Mouse (Mus musculus): ENCODE measurements around the gene Dnah6. TPM values are rescaled to one million over a fixed set of nuclear protein-coding genes. Genes with fewer than 3 reads are reported as not detected.

The Dnah6 gene
- polyA plus RNA-seq, 1 experiment from 2014 or later: 0.02 TPM

GRCm38 (mm10) chr6:73059596-73060121 is 161.8 kb downstream of the Dnah6 start:
- ATAC-seq (ENCODE audit: low FRiP score, low TSS enrichment): no peak
- TF ChIP-seq CTCF (IDR thresholded peaks at IDR 0.05; ENCODE audit: low read depth) (no peak), EP300 (optimal IDR thresholded peaks at IDR 0.05) (no peak)

GRCm38 (mm10) chr6:73059162-73059561 is 162.3 kb downstream of the Dnah6 start:
- no peak overlapping the region for H3K27ac ChIP-seq (replicated peaks)
- no peaks in the 10 kb centered on the region for H3K4me1 ChIP-seq (replicated peaks; ENCODE audit: control insufficient read depth, insufficient read depth)
- H3K9ac ChIP-seq (ENCODE audit: low read length): no peak overlapping the region
- H3K4me3 ChIP-seq (ENCODE audit: low read depth, low read length): no peak overlapping the region
- no peaks in the 10 kb centered on the region for H3K9me3 ChIP-seq (ENCODE audit: control insufficient read depth, low read length)
- no peak for ATAC-seq (ENCODE audit: low FRiP score, low TSS enrichment)
- H3K27me3 ChIP-seq (ENCODE audit: control insufficient read depth, insufficient read depth, low read length): no peaks in the 10 kb centered on the region
- TF ChIP-seq EP300 (optimal IDR thresholded peaks at IDR 0.05) (no peak), CTCF (IDR thresholded peaks at IDR 0.05; ENCODE audit: low read depth) (no peak)
- H3K36me3 ChIP-seq (ENCODE audit: control insufficient read depth, insufficient read depth, low read length): no peaks in the 10 kb centered on the region
- DNase-seq (ENCODE audit: low spot score): no peak
- H3K4me2 ChIP-seq (replicated peaks; ENCODE audit: low read depth): no peak overlapping the region
- 89% methylated on average over 4 of the region's 4 CpGs for WGBS

More at GRCm38 (mm10) chr6:73059596-73060121, 161.8 kb downstream of the Dnah6 start:
- Histone ChIP-seq H3K27ac (replicated peaks) (no peak overlapping the region), H3K36me3 (ENCODE audit: control insufficient read depth, insufficient read depth, low read length) (no peaks in the 10 kb centered on the region), H3K27me3 (ENCODE audit: control insufficient read depth, insufficient read depth, low read length) (no peaks in the 10 kb centered on the region), H3K9me3 (ENCODE audit: control insufficient read depth, low read length) (no peaks in the 10 kb centered on the region), H3K4me2 (replicated peaks; ENCODE audit: low read depth) (no peak overlapping the region), H3K4me1 (replicated peaks; ENCODE audit: control insufficient read depth, insufficient read depth) (no peaks in the 10 kb centered on the region), H3K4me3 (ENCODE audit: low read depth, low read length) (no peak overlapping the region), H3K9ac (ENCODE audit: low read length) (no peak overlapping the region)
- 88% methylated on average over 7 of the region's 7 CpGs for WGBS
- DNase-seq (ENCODE audit: low spot score): no peak

DNA sequence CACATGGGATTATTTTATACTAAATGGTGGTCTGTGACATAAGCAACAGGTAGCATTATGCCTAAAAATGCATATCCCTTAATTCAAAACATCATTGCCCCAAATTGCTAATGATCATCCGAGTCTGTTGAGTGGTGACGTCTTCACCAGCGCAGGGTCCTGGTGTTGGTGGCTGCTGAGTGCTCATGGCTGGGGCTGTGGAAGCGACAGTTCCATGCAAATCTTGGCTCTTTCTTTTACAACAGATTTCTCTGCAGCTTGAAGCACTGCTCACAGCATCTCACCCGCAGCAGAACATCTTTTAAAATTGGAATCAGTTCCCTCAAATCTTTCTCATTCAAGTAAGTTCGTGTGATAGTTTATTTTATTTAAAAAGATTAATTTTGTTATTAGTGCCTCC is 166.1 kb downstream of the Dnah6 start:
- H3K4me3 ChIP-seq (ENCODE audit: low read depth, low read length): no peak overlapping the region
- DNase-seq (ENCODE audit: low spot score) (no peak), ATAC-seq (ENCODE audit: low FRiP score, low TSS enrichment) (no peak)
- H3K9ac ChIP-seq (ENCODE audit: low read length): no peak overlapping the region
- 82% methylated on average over 6 of the region's 6 CpGs for WGBS
- no peak overlapping the region for H3K4me2 ChIP-seq (replicated peaks; ENCODE audit: low read depth)
- no peaks in the 10 kb centered on the region for H3K36me3 ChIP-seq (ENCODE audit: control insufficient read depth, insufficient read depth, low read length)
- H3K4me1 ChIP-seq (replicated peaks; ENCODE audit: control insufficient read depth, insufficient read depth): no peaks in the 10 kb centered on the region
- H3K9me3 ChIP-seq (ENCODE audit: control insufficient read depth, low read length): no peaks in the 10 kb centered on the region
- no peaks in the 10 kb centered on the region for H3K27me3 ChIP-seq (ENCODE audit: control insufficient read depth, insufficient read depth, low read length)
- TF ChIP-seq EP300 (optimal IDR thresholded peaks at IDR 0.05): no peak
- no peak for TF ChIP-seq CTCF (IDR thresholded peaks at IDR 0.05; ENCODE audit: low read depth)
- no peak overlapping the region for H3K27ac ChIP-seq (replicated peaks)

GRCm38 (mm10) chr6:73054807-73055206 is 166.6 kb downstream of the Dnah6 start:
- ATAC-seq (ENCODE audit: low FRiP score, low TSS enrichment): no peak

GRCm38 (mm10) chr6:73053526-73053925 is 167.9 kb downstream of the Dnah6 start:
- Histone ChIP-seq H3K27ac (replicated peaks) (no peak overlapping the region), H3K4me2 (replicated peaks; ENCODE audit: low read depth) (no peak overlapping the region), H3K4me1 (replicated peaks; ENCODE audit: control insufficient read depth, insufficient read depth) (no peaks in the 10 kb centered on the region), H3K36me3 (ENCODE audit: control insufficient read depth, insufficient read depth, low read length) (no peaks in the 10 kb centered on the region), H3K9me3 (ENCODE audit: control insufficient read depth, low read length) (no peaks in the 10 kb centered on the region), H3K4me3 (ENCODE audit: low read depth, low read length) (no peak overlapping the region), H3K9ac (ENCODE audit: low read length) (no peak overlapping the region), H3K27me3 (ENCODE audit: control insufficient read depth, insufficient read depth, low read length) (no peaks in the 10 kb centered on the region)
- TF ChIP-seq EP300 (optimal IDR thresholded peaks at IDR 0.05) (no peak), CTCF (IDR thresholded peaks at IDR 0.05; ENCODE audit: low read depth) (no peak)
- no peak for ATAC-seq (ENCODE audit: low FRiP score, low TSS enrichment)
- 94% methylated on average over 9 of the region's 9 CpGs for WGBS
- DNase-seq (ENCODE audit: low spot score): no peak

More at GRCm38 (mm10) chr6:73054807-73055206, 166.6 kb downstream of the Dnah6 start:
- no peaks in the 10 kb centered on the region for H3K27me3 ChIP-seq (ENCODE audit: control insufficient read depth, insufficient read depth, low read length)
- WGBS: 60% methylated on average over 6 of the region's 6 CpGs
- TF ChIP-seq CTCF (IDR thresholded peaks at IDR 0.05; ENCODE audit: low read depth) (no peak), EP300 (optimal IDR thresholded peaks at IDR 0.05) (no peak)
- no peaks in the 10 kb centered on the region for H3K36me3 ChIP-seq (ENCODE audit: control insufficient read depth, insufficient read depth, low read length)
- H3K27ac ChIP-seq (replicated peaks): no peak overlapping the region
- no peak for DNase-seq (ENCODE audit: low spot score)
- no peak overlapping the region for H3K4me3 ChIP-seq (ENCODE audit: low read depth, low read length)
- H3K9me3 ChIP-seq (ENCODE audit: control insufficient read depth, low read length): no peaks in the 10 kb centered on the region
- H3K9ac ChIP-seq (ENCODE audit: low read length): no peak overlapping the region
- H3K4me2 ChIP-seq (replicated peaks; ENCODE audit: low read depth): no peak overlapping the region
- no peaks in the 10 kb centered on the region for H3K4me1 ChIP-seq (replicated peaks; ENCODE audit: control insufficient read depth, insufficient read depth)

GRCm38 (mm10) chr6:73047259-73047658 is 174.2 kb downstream of the Dnah6 start:
- Histone ChIP-seq H3K27me3 (ENCODE audit: control insufficient read depth, insufficient read depth, low read length) (no peaks in the 10 kb centered on the region), H3K27ac (replicated peaks) (no peak overlapping the region), H3K9me3 (ENCODE audit: control insufficient read depth, low read length) (no peaks in the 10 kb centered on the region), H3K4me3 (ENCODE audit: low read depth, low read length) (no peak overlapping the region), H3K36me3 (ENCODE audit: control insufficient read depth, insufficient read depth, low read length) (no peaks in the 10 kb centered on the region), H3K4me1 (replicated peaks; ENCODE audit: control insufficient read depth, insufficient read depth) (no peaks in the 10 kb centered on the region), H3K4me2 (replicated peaks; ENCODE audit: low read depth) (no peak overlapping the region), H3K9ac (ENCODE audit: low read length) (no peak overlapping the region)
- TF ChIP-seq EP300 (optimal IDR thresholded peaks at IDR 0.05) (no peak), CTCF (IDR thresholded peaks at IDR 0.05; ENCODE audit: low read depth) (no peak)
- 59% methylated on average over 7 of the region's 7 CpGs for WGBS
- ATAC-seq (ENCODE audit: low FRiP score, low TSS enrichment) (no peak), DNase-seq (ENCODE audit: low spot score) (no peak)
